Mouse (Mus musculus) ovary, adult 18-20 months (tissue): ENCODE measurements around the gene Gm2042.
"Not testable (repeated sequence)": the region's sequence is repeated elsewhere in the genome, so short reads cannot be mapped to it uniquely, and the experiment has no call there.

Source experiments
- DNase-seq: peaks from one replicate; pipeline ENCODE4 v3.0.0; 2022; ENCODE audit warnings: low spot score, mixed read lengths

The Gm2042 gene

DNA sequence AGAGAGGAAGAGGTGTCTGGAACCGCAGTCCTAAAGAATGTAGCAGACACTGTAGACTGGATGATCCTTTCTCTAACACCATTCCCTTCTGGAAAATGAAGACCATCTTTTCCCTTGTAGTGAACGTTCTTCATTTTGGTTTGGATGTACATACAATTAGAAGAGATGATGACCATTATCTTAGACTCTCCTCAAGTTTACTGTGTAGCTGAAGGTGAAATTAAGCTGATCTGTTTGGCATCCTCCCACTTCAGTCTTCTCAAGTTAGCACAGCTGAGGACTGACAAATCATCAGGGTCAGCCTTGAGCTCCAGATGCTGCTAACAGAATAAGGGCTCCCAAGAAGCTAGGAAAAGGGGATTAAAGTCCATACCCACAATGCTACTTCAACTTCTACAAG is at the start of gene Gm2042:
Gm2042 (plus strand) TSS at position 301 of the 400 bp plus-strand sequence.
- not testable (repeated sequence) for DNase-seq

- DNase-seq: not testable (repeated sequence)
Measured at GRCm38 (mm10) chr12:87919721-87920120, 34.2 kb upstream of the Gm2042 start, which contains the start of gene Gm2035. Gm2035 (minus strand) TSS chr12:87919857.

GRCm38 (mm10) chr12:87984000-87984399 is 30.1 kb downstream of the Gm2042 start:
- DNase-seq: not testable (repeated sequence)

DNA sequence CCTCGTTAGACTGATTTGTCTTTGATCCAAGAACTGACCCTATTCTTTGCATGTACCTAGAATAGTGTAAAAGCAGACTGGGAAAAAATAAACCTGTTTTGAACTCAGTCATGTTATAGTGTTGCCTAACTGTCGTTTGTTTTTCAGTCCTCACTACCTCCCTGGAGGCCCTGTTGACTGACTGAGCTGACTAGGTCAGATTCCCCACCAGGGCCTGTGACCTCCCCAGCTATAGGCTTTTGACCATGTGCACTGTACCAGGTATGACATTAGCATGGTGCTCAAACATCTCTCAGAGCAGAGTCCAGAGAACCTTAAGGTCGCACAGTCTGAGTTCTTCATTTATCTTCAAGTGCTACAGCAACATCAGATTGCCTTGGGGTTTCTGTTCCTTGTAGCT is 50.2 kb downstream of the Gm2042 start:
- DNase-seq: not testable (repeated sequence)
